Mouse (Mus musculus): ENCODE results near the gene Gm17267. TPM values are rescaled to one million over a fixed set of nuclear protein-coding genes. Genes with fewer than 3 reads are reported as not detected.
"Not testable (repeated sequence)": the region's sequence is repeated elsewhere in the genome, so short reads cannot be mapped to it uniquely, and the experiment has no call there.

The Gm17267 gene
- total RNA-seq (2021), result not detected
- long read RNA-seq, experiment 1, result 0 reads
- long read RNA-seq, experiment 2, result 0 reads

GRCm38 (mm10) chrX:126017257-126017656, at the start of gene Gm17267:
Gm17267 (plus strand) TSS chrX:126017557.
- not testable (repeated sequence) for DNase-seq (ENCODE audit: low spot score in 2 of 2)

Measured in adrenal gland, adult 18-20 months (tissue).